Mouse (Mus musculus): ENCODE results near the gene 6030458C11Rik.
"Not testable (repeated sequence)": the region's sequence is repeated elsewhere in the genome, so short reads cannot be mapped to it uniquely, and the experiment has no call there.

Gene 6030458C11Rik

DNA sequence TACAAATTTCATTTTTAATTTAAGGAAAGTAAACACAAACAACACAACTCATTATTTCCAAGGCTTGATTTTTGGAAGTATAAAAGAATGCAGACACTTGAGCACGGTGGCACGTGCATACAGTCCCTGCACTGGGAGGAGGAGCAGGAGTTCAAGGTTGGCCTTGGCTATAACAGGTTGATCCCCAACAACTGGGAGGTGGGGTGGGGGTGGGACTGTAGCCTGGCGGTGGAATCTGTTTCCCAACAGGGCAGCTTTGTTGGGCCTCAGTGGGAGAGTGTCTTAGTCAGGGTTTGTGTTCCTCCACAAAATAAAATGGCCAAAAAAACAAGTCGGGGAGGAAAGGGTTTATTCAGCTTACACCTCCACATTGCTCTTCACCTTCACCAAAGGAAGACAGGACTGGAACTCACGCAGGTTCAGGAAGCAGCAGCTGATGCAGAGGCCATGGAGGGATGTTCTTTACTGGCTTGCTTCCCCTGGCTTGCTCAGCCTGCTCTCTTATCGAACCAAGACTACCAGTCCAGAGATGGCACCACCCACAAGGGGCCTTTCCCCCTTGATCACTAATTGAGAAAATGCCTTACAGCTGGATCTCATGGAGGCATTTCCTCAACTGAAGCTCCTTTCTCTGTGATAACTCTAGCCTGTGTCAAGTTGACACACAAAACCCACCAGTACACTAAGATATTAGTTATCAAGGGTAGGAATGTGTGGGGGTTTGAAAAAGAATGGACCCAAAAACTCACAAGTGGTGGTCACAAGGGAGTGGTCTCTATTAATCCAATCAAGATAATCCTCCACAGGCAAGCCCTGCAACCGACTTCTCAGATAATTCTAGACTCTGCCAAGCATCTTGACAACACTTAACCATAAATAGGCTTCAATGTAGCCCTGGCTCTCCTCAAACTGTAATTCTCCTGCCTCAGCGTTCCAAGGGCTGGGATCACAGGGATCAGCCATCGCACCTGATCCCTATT is 1.7 kb downstream of the 6030458C11Rik start:
- peak; percentile 50 for DNase-seq (ENCODE audit: low read depth, low spot score)

DNA sequence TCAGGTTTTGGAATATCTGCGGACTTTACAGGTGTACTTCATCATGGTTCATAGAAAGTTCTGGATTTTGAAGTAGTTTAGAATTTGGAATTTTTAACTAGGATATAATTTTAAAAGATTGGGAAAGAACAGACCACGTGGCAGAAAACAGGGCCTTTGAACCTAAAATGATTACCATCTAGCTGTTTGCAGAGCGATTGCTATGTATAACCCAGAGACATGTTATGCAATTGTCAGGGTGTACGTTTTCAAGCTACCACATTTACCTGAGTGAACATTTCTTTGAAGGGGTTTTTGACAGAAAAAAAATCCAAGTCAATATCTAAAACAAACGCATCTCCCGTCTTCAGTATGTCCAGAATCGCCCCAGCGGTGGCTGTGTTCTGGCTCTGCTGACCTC is 6.9 kb downstream of the 6030458C11Rik start:
- no peak for DNase-seq (ENCODE audit: low read depth, low spot score)

DNA sequence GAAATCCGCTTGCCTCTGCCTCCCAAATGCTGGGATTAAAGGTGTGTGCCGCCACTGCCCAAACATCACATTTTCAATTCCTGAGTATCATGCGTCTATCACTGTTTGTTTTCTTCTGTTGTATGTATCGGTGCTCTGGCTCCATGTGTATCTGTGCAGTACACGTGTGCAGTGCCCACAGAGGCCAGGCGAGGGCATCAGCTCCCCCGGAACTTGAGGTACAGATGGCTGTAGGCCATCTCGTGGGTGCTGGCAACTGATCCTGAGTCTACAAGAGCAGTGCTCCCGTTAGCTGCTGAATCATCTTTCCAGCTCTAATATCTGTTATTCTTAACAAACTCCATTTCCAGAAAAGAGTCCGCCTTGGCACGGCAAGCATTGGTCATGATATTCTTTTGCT is 11.8 kb downstream of the 6030458C11Rik start:
- DNase-seq (ENCODE audit: low read depth, low spot score): peak; percentile 59

DNA sequence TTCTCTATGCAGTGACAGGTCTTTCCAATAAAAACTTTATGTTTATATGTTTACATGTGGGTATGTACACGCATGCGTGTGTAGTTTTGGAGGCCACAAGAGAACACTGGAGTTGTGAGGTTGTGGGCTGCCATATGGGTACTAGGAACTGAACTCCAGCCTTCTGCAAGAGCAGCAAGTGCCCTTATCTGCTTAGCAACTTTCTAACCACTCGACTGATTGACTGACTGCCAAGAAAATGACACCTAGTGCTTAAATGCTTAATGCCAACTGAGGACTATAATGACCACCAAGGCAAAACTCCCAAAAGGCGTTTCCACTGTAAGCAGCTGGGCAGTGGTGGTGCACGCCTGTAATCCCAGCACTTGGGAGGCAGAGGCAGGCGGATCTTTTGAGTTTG is 15.1 kb downstream of the 6030458C11Rik start:
- DNase-seq (ENCODE audit: low read depth, low spot score): no peak

DNA sequence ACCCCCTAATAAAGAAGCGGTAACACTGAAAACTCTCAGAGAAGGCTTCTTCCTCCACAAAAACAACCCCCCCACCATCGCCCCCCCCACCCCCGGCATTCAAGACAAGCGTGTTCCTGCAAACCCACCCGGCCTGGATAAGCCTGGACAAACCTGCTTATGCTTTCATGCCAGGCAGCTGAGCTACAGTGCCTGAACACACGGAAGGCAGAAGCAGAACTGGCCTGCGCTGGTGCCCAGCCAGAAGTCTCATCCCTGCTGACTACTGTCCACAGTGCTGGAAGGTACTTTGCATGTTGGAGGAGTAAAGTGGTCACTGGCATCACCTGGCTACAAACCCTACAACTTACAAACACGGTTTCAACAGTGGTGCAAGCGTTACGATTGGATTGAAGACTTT is 17.4 kb downstream of the 6030458C11Rik start:
- DNase-seq (ENCODE audit: low read depth, low spot score): no peak

DNA sequence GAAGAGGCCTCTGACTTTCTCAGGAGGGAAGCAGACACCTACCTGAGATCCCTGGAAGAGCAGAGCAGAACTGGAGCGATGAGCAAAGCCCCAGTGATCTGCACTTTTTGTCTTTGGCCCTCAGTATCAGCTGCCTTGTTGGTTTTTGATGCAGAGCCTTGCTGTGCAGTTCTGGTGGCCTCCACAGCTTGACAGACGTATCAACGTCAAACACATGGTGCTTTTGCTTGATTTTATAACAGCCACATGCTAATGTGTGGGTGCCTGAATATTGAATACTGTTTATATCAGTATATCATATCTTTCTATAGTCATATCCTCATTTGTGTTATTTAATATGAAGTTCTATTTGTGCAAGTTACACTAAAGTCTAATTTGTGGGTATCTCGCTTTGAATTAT is 19.4 kb downstream of the 6030458C11Rik start:
- DNase-seq (ENCODE audit: low read depth, low spot score): no peak

DNA sequence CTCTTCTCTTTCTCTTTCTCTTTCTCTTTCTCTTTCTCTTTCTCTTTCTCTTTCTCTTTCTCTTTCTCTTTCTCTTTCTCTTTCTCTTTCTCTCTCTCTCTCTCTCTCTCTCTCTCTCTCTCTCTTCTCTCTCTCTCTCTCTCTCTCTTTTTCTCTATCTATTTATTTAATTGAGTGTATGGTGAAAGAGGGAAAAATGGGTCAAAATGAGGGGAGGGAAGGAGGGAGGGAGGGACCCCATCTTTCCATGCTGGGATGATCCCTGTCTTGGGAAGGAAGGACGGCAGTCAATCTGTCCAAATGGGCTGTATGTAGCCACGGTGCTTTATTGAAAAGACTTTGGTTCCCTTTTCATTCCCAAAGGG is 23.3 kb downstream of the 6030458C11Rik start:
- DNase-seq (ENCODE audit: low read depth, low spot score): not testable (repeated sequence)

DNA sequence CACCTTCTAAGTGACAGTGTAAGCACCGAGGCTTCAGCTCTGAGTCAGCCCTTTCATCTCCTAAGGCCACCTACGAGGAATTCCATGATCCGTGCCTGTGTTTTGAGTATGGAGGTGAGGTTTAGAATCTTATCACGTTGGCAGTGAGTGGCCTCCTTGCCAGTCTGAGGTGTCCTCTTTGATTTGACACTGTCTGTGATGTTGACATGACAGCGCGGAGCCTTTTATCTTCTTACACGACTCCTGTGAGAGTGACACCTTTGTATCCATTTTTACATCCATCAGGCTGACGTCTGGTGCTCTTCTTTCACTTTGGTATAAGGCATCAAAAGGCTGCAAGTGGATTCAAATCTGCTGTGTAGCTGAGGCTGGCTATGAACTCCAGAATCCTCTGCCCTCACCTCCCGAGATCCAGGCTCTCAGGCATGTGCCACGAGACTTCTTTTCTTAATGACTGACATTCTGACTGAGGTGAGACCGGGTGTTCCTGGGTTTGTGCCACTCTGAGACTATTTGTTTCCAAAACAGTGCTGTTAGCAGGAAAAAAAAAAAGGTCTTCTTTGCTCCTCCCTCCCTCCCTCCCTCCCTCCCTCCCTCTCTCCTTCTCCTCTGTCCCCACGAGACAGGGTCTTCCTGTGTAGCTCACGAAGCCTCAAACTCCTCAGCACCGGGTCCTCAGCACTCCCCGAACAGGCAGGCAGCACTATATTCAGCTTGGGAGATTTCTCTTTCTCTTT is 23.9 kb downstream of the 6030458C11Rik start:
- no peak for DNase-seq (ENCODE audit: low read depth, low spot score)

DNA sequence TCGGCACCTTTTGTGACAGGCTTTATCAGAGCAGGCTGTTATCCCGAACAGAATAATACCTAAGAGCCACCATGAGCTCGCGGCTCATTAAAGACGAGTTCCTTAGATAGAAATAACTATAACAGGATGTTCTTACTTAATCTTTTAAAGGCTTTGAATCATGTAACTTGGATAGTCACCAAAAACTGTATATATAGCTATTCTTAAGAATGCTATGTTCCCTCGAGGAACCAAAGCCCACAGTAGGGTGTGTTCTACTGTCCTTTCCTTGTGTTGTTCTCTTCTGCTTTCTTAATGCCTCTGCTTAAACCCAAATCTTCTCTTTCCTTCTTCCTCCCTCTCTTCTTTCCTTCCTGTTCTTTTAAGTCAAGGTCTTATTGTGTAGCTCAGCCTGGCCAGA is 26.4 kb downstream of the 6030458C11Rik start:
- DNase-seq (ENCODE audit: low read depth, low spot score): no peak

DNA sequence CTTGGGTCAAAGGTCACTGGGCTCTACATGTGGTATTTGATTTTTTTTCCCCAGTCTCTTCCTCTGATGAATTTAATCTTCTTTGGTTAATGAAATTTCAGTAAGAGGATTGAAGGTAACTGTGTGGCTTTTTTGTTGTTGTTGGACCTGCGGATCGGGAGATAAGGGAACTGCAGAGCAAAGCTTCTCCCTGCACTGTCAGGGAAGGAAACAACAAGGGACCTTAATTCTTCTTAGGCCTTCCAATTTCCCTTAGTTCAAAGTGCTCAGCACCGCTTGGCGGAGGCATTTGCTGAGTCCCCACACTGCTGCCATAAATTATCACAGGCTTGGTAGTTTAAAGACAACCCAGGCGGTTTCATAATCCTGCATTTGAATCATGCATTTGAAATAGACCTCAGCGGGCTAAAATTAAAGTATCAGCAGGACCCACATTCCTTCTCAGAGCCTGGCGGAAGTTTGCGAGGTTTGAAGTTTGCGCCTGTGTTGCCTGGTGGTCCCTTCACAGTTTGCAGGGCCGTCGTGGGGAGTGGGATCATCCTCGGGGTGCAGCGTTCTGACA is 28.5 kb downstream of the 6030458C11Rik start:
- no peak for DNase-seq (ENCODE audit: low read depth, low spot score)

DNA sequence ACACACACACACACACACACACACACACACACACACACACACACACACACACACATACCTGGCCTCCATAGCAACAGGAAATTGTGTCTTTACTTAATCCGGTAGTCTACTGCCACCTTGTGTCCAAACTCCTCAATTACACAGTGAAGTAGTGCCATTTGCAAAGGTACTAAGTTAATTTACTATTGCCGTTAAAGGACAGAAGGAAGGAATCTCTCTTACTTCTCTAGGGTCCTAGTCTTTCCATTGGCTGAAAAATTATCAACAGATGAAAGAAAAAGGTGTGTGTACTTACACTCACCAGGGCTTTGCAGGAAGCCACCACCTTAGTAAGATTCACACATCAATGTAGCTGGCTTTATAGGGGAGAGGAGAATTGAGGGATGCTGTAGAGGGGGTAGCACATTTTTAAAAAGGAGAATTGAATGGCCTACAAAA is 29.0 kb downstream of the 6030458C11Rik start:
- peak; percentile 85 for DNase-seq (ENCODE audit: low read depth, low spot score)

DNA sequence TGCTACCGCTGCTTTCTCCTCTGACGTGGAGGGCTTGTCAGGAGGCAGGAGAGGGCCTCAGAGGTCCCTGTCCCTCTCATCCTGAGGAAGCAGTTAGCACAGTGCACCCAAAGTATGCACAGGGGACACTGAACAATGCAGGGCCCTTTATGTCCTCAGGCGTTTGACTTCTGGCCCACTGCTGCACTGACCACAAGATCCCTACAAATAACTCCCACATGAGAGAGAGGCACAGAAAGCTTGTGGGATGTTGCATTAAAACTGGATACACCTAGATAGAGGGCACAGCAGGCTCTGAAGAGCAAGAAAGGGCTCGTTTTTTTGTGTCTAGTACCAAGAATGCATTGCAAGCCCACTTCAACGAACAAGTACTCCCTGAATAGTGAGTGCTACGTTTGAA is 30.1 kb downstream of the 6030458C11Rik start:
- no peak for DNase-seq (ENCODE audit: low read depth, low spot score)

DNA sequence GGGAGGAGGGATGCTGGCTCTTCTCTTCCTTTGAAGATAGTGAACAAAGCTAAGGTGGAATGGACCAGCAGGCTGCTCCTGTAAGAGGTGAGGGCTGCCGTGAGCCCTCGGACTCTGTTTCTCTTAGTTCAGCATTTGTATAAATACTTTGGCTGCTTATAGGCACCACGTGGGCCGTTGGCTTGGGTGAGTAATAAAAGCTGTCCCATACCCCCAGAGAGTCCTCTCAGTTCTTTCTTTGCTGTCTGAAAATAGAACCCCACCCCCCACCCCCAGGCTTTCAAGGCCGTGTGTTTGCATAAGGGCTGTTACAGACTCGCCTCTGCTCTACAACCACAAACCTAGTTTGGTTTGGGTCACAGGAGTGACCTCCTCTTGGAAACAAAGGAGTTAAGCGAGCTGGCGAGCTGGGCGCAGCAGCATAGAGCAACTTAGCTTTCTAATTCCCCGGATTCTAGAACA is 35.0 kb downstream of the 6030458C11Rik start:
- DNase-seq (ENCODE audit: low read depth, low spot score): peak; percentile 37

DNA sequence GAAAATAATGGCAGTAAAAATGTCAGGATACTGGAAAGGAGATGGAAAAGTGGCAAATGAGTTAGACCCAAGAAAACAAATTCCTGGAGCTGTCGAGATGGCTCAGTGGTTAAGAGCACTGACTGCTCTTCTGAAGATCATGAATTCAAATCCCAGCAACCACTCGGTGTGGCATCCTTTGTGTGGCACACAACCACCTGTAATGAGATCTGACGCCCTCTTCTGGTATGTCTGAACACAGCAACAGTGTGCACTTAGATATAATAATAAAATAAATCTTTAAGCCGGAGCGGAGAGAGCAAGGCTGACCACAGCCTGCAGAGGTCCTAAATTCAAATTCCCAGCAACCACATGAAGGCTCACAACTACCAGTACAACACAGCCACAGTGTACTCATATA is 35.9 kb downstream of the 6030458C11Rik start:
- peak; percentile 43 for DNase-seq (ENCODE audit: low read depth, low spot score)

DNA sequence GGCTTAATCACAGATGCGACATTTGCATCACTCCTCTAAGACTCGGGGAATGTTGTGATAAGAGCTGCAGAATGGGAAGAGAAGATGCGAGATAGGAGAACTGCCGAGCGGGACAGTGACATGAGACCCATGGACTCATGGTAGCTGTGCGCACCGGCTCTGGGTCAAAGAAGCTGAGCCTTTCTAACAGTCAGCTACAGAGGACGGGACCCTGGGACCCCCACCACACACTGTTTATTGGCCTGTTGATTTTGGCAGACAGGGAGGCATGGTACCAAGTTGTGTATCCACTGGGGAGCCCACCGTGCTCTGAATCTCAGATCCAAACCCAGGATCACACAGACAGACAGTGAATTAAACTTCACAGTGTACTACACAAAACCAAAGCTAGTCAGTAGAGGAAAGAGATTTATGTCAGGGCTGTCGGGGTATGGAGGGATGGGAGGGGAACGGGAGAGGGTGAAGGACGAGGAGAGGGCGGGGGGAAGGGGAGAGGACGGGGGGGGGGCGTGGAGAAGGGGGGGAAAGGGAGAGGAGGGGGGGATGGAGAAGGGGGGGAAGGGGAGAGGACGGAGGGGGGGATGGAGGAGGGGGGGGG is 42.6 kb downstream of the 6030458C11Rik start:
- no peak for DNase-seq (ENCODE audit: low read depth, low spot score)

DNA sequence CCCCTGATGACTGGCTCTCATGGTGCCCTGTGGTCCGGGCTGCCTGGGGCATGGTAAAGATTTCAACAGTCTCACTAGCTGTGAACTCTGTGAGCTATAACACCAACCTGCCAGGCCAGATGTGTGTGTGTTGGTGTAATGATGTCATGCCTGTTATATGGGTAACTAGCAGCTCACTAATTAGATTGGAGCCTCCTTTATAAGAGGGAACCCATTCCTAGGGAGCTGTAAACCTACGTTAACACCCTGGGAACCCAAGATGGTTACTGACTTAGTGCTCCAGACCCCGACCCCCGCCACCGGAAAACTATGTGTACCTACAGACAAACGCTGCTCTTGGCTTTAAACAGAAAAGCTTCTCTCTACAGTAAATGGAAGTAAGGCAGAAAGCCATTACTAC is 43.2 kb downstream of the 6030458C11Rik start:
- no peak for DNase-seq (ENCODE audit: low read depth, low spot score)

DNA sequence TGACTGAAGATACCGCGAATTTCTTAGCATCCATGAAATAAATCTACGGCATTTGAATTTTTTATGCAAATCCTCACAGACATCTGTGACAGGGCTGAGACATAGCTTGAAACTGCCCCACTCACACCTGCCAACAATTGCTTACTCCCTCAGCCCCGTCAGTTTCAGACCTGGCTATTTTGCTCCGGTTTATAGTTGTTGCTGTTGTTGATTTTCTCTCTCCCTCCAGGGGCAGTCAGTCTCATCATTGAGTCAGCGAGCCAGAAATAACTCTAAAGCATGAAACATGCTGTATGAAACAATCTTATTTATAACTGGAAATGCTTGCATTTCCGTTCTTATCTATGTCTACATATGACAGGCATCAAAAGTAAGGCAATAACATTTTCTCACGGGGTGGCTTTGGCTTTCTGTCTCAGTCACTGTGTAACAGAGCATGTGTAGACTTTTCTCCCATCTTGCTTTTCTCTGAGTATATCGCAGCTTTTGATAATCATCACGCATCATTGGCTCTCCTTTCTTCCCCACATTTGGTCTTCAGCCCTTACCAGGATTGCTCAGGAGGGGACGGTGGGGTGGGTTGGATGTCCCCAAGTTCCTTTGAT is 50.2 kb downstream of the 6030458C11Rik start:
- DNase-seq (ENCODE audit: low read depth, low spot score): no peak

DNA sequence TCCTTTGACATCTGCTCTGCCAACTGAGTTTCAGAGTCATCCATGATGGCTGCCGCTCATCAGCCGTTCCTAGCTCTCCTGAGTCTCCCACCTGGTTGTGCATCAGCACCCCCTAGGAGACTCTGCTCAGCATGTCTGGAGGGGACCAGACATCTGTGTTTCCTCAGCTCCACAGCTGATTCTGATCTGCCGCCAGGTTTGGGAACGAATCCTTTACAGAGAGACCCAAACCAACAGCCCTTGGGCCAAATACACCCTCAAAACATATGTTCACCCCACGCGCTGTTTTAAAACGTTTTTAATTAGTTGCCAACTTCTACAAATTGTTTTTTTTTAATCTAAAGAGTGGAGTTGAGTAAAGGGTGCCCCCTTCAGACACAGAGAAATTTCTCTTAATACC is 53.5 kb downstream of the 6030458C11Rik start:
- peak; percentile 11 for DNase-seq (ENCODE audit: low read depth, low spot score)

DNA sequence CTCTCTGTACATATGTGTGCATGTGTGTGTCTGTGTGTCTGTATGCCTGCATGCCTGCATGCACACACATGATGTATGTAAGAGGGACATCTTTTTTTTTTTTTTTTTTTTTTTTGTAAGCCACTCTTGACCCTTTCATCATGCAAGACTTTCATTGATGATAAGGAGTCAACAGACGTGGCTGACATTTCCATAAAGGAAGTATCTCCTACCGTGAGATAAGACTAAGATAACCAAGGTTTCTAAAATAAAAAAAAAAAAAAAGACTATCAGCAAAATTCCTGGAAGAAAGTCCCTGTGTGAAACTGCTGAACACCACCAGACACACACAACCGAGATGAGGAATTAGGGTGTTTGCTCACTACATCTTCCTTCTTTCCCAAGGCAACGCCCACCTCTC is 57.6 kb downstream of the 6030458C11Rik start:
- DNase-seq (ENCODE audit: low read depth, low spot score): no peak

DNA sequence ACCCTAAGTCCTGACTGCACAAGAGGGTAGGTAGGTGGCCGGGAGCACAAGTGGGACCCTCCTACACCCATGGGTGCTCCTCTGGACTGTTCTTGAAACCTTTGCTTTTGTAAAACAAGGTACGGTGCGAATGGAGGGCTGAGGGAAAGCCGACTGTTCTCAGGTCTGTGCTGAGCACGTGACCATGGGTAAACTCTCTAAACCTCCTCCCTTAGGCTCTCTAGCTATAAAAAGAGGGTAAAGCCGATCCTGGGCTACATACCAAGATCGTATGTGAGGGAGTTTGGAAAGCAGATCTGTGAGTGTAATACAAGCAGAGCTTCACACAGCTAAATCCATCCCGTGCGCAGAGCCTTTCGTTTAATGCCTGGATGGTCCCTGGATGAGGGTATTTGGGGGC is 61.3 kb downstream of the 6030458C11Rik start:
- DNase-seq (ENCODE audit: low read depth, low spot score): no peak

DNA sequence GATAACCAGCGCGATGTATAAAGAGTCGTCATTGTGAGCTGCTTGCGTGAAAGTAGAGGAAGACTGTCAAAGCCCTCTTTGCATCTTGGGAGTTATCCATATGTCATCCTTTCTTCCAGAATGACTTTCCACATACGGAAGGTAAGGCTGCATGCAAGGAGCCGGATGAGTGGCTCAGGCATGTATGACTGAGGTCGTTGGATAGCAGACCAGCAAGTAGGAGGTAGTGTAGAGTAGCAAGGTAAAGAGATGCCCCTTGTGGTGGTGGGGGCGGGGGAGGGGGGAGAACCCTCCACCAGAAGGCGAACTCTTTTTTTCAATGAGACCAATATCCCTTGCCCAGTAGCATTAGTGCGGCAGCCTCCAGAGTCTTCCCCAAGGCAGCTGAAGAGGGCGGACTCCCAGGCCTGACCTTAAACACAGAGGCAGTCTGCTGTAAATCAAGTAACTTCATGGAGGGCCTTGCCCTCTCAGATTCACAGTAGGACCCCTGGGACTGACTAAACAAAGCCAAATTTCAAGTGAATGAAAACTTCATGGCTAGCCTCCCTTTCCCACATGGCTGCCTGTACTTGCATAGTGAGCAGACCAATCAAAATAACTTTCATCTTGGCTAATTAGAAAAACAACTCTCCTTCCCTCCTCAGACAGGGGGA is 62.1 kb downstream of the 6030458C11Rik start:
- no peak for DNase-seq (ENCODE audit: low read depth, low spot score)
